Comparison of ENCODE assay signal across 8 mouse cellular contexts in the genomic region with DNA sequence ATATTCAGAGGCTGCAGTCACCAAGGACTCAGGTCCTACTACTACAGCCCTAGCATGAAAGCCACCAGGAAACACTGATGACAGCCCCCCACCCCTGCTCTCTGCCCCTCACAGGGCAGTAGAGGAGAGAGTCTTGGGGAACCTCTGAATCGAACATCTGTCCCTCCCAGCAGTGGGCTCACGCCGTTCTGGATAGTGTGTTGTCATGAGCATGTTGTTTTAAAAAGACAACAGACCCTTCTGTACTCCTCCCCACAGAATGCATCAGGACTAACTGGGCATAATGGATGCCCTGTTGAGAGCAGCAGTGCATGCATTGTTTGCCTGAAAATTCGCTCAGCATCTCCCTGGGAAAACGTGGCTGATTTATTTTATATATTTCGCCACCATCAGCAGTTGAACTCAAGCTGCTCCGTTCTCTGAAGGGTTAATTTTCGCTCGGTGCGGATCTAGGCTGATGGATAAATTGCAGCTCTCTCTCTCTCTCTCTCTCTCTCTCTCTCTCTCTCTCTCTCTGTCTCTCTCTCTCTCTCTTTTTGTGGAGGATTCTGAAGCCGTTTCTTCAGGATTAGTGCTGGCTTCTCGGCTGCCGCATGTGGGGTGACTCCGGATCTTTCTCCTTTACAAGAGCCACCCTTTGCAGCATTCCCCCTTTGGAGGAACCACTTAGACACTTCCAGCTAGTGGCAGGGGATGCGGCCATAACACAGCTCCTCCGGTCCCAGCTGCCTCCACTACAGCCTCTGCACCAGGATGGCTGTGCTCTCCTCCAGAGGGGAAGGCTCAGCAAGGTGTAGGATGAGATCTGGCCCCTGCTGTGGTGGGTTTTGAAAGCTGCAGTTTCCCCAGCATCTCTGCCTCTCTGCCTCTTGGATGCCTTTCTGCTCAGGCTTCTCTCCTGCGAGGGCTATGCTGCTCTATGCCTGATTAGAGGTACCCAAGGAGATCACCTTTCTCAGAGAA.
DNase-seq lines count a peak whose midpoint lies in the region; ATAC-seq lines count a peak whose summit lies in the region.

No protein-coding gene starts in this region.

- no peak for DNase-seq in heart, postnatal 4 days
- peak; percentile 76 for DNase-seq in cerebellum, adult 9-11 months
- DNase-seq in hindbrain, embryonic 11.5 days (ENCODE audit: low spot score): peak; percentile 60
- no peak for DNase-seq in MN1 (ENCODE audit: low spot score)
- no peak for DNase-seq in urinary bladder, postnatal 10 days (ENCODE audit: low spot score)
- DNase-seq in gastrocnemius, postnatal 14 days: no peak

- intact Hi-C loops in gastrocnemius, postnatal 14 days (cut with DNase I; ENCODE audit: low total_unique reads): no loop called here

- no peak for ATAC-seq in heart, embryonic 16.5 days (replicated peaks; ENCODE audit: extremely low read depth, insufficient read depth, low FRiP score)
- ATAC-seq in hindbrain, embryonic 11.5 days (ENCODE audit: low FRiP score): peak; percentile 71
- peak; percentile 64 for ATAC-seq in midbrain, embryonic 16.5 days

- peak overlapping the region; percentile 11; the same call in 1 of the 2 replicates for H3K4me3 ChIP-seq in heart, embryonic 16.5 days (ENCODE audit: low read length)
- peak overlapping the region; percentile 32 for H3K4me3 ChIP-seq in hindbrain, embryonic 11.5 days (ENCODE audit: low read depth, low read length)
- peak overlapping the region; percentile 48 for H3K4me3 ChIP-seq in midbrain, embryonic 16.5 days (ENCODE audit: low read depth, low read length)

- 16% methylated on average over 17 of the region's 17 CpGs for WGBS in heart, embryonic 16.5 days
- 3% methylated on average over 17 of the region's 17 CpGs for WGBS in hindbrain, embryonic 11.5 days
- WGBS in midbrain, embryonic 16.5 days: under 1% methylated on average over 17 of the region's 17 CpGs

- H3K36me3 ChIP-seq in heart, embryonic 16.5 days (ENCODE audit: control insufficient read depth, insufficient read depth): no peaks in the 10 kb centered on the region
- H3K36me3 ChIP-seq in hindbrain, embryonic 11.5 days (ENCODE audit: control insufficient read depth, insufficient read depth, low read length): no peaks in the 10 kb centered on the region
- H3K36me3 ChIP-seq in midbrain, embryonic 16.5 days (ENCODE audit: control insufficient read depth, insufficient read depth, low read length): no peaks in the 10 kb centered on the region

- H3K9ac ChIP-seq in heart, embryonic 16.5 days (ENCODE audit: low read length): no peak overlapping the region
- H3K9ac ChIP-seq in hindbrain, embryonic 11.5 days (ENCODE audit: low read depth, low read length): peak overlapping the region; percentile 68
- H3K9ac ChIP-seq in midbrain, embryonic 16.5 days (ENCODE audit: low read depth, low read length): peak overlapping the region; percentile 72

- no peaks in the 10 kb centered on the region for H3K9me3 ChIP-seq in heart, embryonic 16.5 days (replicated peaks; ENCODE audit: control insufficient read depth, low read length)
- H3K9me3 ChIP-seq in hindbrain, embryonic 11.5 days (ENCODE audit: control insufficient read depth, low read length): no peaks in the 10 kb centered on the region
- no peaks in the 10 kb centered on the region for H3K9me3 ChIP-seq in midbrain, embryonic 16.5 days (replicated peaks; ENCODE audit: control insufficient read depth, low read length, poor library complexity, severe bottlenecking)

- H3K27ac ChIP-seq in heart, embryonic 16.5 days (ENCODE audit: low read length): no peak overlapping the region
- peak overlapping the region; percentile 51 for H3K27ac ChIP-seq in hindbrain, embryonic 11.5 days (ENCODE audit: low read depth, low read length)
- peak overlapping the region; percentile 86 for H3K27ac ChIP-seq in midbrain, embryonic 16.5 days (ENCODE audit: low read length)

- no peaks in the 10 kb centered on the region for H3K27me3 ChIP-seq in heart, embryonic 16.5 days (ENCODE audit: control insufficient read depth, insufficient read depth, low read length)
- no peaks in the 10 kb centered on the region for H3K27me3 ChIP-seq in hindbrain, embryonic 11.5 days (ENCODE audit: control insufficient read depth, insufficient read depth, low read length)
- no peaks in the 10 kb centered on the region for H3K27me3 ChIP-seq in midbrain, embryonic 16.5 days (ENCODE audit: control insufficient read depth, insufficient read depth, low read depth, low read length)

- peaks cover 21% of the 10 kb centered on the region for H3K4me1 ChIP-seq in heart, embryonic 16.5 days (ENCODE audit: control insufficient read depth, insufficient read depth, low read length)
- H3K4me1 ChIP-seq in hindbrain, embryonic 11.5 days (replicated peaks; ENCODE audit: control insufficient read depth, insufficient read depth, low read length): peaks cover 8% of the 10 kb centered on the region
- peaks cover 53% of the 10 kb centered on the region for H3K4me1 ChIP-seq in midbrain, embryonic 16.5 days (ENCODE audit: control insufficient read depth, insufficient read depth, low read length)

- peak overlapping the region; percentile 11 for H3K4me2 ChIP-seq in heart, embryonic 16.5 days (ENCODE audit: low read depth, low read length)
- H3K4me2 ChIP-seq in hindbrain, embryonic 11.5 days (replicated peaks; ENCODE audit: low read depth, low read length): peak overlapping the region; percentile 54
- peak overlapping the region; percentile 56 for H3K4me2 ChIP-seq in midbrain, embryonic 16.5 days (ENCODE audit: low read length)

Comparison
In these comparisons a context has a peak if more than half of its experiments do, and no peak if none do; other contexts are left out.
1. DNase-seq: peak in cerebellum, adult 9-11 months (single experiment) and hindbrain, embryonic 11.5 days (single experiment); none in heart, postnatal 4 days (single experiment), MN1 (single experiment), urinary bladder, postnatal 10 days (single experiment) and gastrocnemius, postnatal 14 days (single experiment).
2. Peak in every context shown above with its lines, with median percentiles within 50 percentile points of each other: H3K4me2 ChIP-seq and H3K4me3 ChIP-seq.